Mouse (Mus musculus) MEL (cell line): ENCODE measurements around the gene Inpp5b.

Source experiments
- CTCF ChIP-seq, 3 experiments: IDR thresholded peaks in 2 of 3; conservative IDR thresholded peaks in 1 of 3; 2 replicates each; pipeline ENCODE4 v1.5.1; 2011 to 2012; ENCODE audit warnings: low read length in 3 of 3, low read depth in 2 of 3, mild to moderate bottlenecking in 2 of 3, improper control_type of control experiment in 1 of 3, inconsistent platforms in 1 of 3, mixed read lengths in 1 of 3, moderate library complexity in 1 of 3; ENCODE audit not compliant: control insufficient read depth in 1 of 3, insufficient read depth in 1 of 3, poor library complexity in 1 of 3, severe bottlenecking in 1 of 3
- POLR2A ChIP-seq, 2 experiments: IDR thresholded peaks; 2 replicates each; pipeline ENCODE4 v1.6.1; 2011 to 2012; ENCODE audit warnings: low read length in 2 of 2, mild to moderate bottlenecking in 2 of 2, control low read depth in 1 of 2, improper control_type of control experiment in 1 of 2, low read depth in 1 of 2, moderate library complexity in 1 of 2; ENCODE audit not compliant: control insufficient read depth in 1 of 2, insufficient read depth in 1 of 2, poor library complexity in 1 of 2
- RCOR1 ChIP-seq: IDR thresholded peaks from 2 replicates; pipeline ENCODE4 v1.6.1; 2012; ENCODE audit warnings: low read depth, mild to moderate bottlenecking, inconsistent platforms, low read length, improper control_type of control experiment
- ZNF384 ChIP-seq: IDR thresholded peaks from 2 replicates; pipeline ENCODE4 v1.6.1; 2012; ENCODE audit warnings: low read depth, mild to moderate bottlenecking, inconsistent platforms, low read length, improper control_type of control experiment

DNA sequence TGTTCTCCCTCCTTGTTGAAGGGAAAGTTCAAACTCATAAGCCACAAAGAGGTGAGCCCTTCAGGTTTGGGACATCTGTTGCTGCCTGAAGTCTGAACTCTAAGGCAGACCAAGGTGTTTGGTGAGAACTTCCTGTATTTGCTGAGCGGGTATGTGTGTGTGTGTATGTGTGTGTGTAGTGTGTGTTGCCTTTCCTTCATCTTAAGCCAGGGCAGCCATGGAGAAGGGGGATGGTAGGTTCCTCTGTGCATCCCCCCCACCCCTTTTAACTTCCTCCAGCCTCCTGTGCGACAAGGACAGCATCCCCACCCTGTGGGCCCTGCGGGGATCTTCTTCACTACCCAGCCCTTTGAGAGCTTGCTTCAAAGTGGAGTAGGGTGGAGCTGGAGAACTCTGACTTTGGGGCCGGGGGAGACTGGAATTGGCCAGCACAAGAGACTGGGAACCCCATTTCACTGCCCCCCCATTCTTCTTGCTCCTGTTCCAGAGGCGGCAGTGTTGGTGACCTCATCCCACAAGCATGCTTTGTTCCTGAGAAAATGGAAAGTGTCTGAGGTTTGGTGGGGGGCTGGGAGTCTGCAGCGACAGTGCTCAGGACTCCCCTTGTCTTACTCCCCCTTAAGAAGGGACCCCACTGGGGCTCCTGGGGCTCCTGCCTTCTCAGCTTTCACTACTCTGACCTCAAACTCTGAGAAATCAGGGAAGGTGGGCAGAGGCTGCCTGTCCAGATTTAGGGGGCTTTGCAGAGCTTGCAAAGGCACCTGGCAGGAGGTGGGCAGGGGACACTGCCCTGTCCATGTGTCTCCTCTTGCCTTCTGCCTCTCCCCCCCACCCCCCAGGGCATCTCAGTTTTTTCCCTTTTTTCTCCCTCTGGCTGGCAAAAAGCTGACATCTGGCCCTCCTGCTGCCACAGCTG is 37.5 kb upstream of the Inpp5b start:
- TF ChIP-seq POLR2A (IDR thresholded peaks at IDR 0.05; ENCODE audit: control insufficient read depth in 1 of 2, insufficient read depth in 1 of 2, low read depth in 1 of 2, low read length in 2 of 2, poor library complexity in 1 of 2) (no peak), RCOR1 (no peak), CTCF (IDR thresholded peaks at IDR 0.05 in 2 of 3, conservative IDR thresholded peaks at IDR 0.05 in 1 of 3; ENCODE audit: control insufficient read depth in 1 of 3, insufficient read depth in 1 of 3, low read depth in 2 of 3, low read length in 3 of 3, poor library complexity in 1 of 3, severe bottlenecking in 1 of 3) (no peak), ZNF384 (no peak)
